Mouse (Mus musculus): ENCODE measurements around the gene Rora. TPM values are rescaled to one million over a fixed set of nuclear protein-coding genes. Genes with fewer than 3 reads are reported as not detected.

Gene Rora
- polyA plus RNA-seq, 1 experiment from 2014 or later = 4.2 TPM

GRCm38 (mm10) chr9:69384475-69384874, 730.9 kb downstream of the Rora start:
- Histone ChIP-seq H3K27ac (no peak overlapping the region), H3K4me1 (replicated peaks) (peaks cover 6% of the 10 kb centered on the region; the same call in 1 of the 2 replicates), H3K4me3 (no peak overlapping the region), H3K9me3 (0 out of 2 replicates have a peak, but pooled peaks cover 3% of the 10 kb centered on the region), H3K36me3 (no peaks in the 10 kb centered on the region), H3K27me3 (ENCODE audit: insufficient read depth, poor library complexity, severe bottlenecking) (no peaks in the 10 kb centered on the region)
- 90% methylated on average over 17 of the region's 17 CpGs for WGBS
- no peak for DNase-seq (ENCODE audit: low spot score)

- no peak for DNase-seq (ENCODE audit: low spot score)
- peaks cover 6% of the 10 kb centered on the region; the same call in 1 of the 2 replicates for H3K4me1 ChIP-seq (replicated peaks)
- 87% methylated on average over 1 of the region's 1 CpGs for WGBS
- H3K36me3 ChIP-seq = no peaks in the 10 kb centered on the region
- no peak overlapping the region for H3K4me3 ChIP-seq
- no peaks in the 10 kb centered on the region for H3K27me3 ChIP-seq (ENCODE audit: insufficient read depth, poor library complexity, severe bottlenecking)
- no peak overlapping the region for H3K27ac ChIP-seq
- H3K9me3 ChIP-seq = 0 out of 2 replicates have a peak, but pooled peaks cover 3% of the 10 kb centered on the region
These were observed 731.3 kb downstream of the Rora start for GRCm38 (mm10) chr9:69384905-69385304.

- Histone ChIP-seq H3K36me3 (no peaks in the 10 kb centered on the region), H3K4me3 (no peak overlapping the region), H3K4me1 (replicated peaks) (peaks cover 6% of the 10 kb centered on the region; the same call in 1 of the 2 replicates), H3K27ac (no peak overlapping the region), H3K9me3 (0 out of 2 replicates have a peak, but pooled peaks cover 3% of the 10 kb centered on the region), H3K27me3 (ENCODE audit: insufficient read depth, poor library complexity, severe bottlenecking) (no peaks in the 10 kb centered on the region)
- no peak for DNase-seq (ENCODE audit: low spot score)
- 89% methylated on average over 4 of the region's 4 CpGs for WGBS
These were observed 733.7 kb downstream of the Rora start for GRCm38 (mm10) chr9:69387296-69387695.

- Histone ChIP-seq H3K4me1 (replicated peaks) (no peaks in the 10 kb centered on the region), H3K36me3 (no peaks in the 10 kb centered on the region), H3K27ac (no peak overlapping the region), H3K4me3 (no peak overlapping the region), H3K9me3 (0 out of 2 replicates have a peak, but pooled peaks cover 3% of the 10 kb centered on the region), H3K27me3 (ENCODE audit: insufficient read depth, poor library complexity, severe bottlenecking) (no peaks in the 10 kb centered on the region)
- no peak for DNase-seq (ENCODE audit: low spot score)
- 73% methylated on average over 4 of the region's 4 CpGs for WGBS
These were observed 737.0 kb downstream of the Rora start for GRCm38 (mm10) chr9:69390631-69391030.

- no peaks in the 10 kb centered on the region for H3K9me3 ChIP-seq
- H3K4me3 ChIP-seq = no peak overlapping the region
- DNase-seq (ENCODE audit: low spot score) = no peak
- 93% methylated on average over 5 of the region's 5 CpGs for WGBS
- peaks cover 15% of the 10 kb centered on the region for H3K4me1 ChIP-seq (replicated peaks)
- H3K27ac ChIP-seq = no peak overlapping the region
- no peaks in the 10 kb centered on the region for H3K36me3 ChIP-seq
- no peaks in the 10 kb centered on the region for H3K27me3 ChIP-seq (ENCODE audit: insufficient read depth, poor library complexity, severe bottlenecking)
These were observed 740.6 kb downstream of the Rora start for GRCm38 (mm10) chr9:69394234-69394633.

GRCm38 (mm10) chr9:69397432-69397759, 743.8 kb downstream of the Rora start:
- Histone ChIP-seq H3K27ac (peak overlapping the region; percentile 99), H3K36me3 (no peaks in the 10 kb centered on the region), H3K4me1 (replicated peaks) (peaks cover 15% of the 10 kb centered on the region), H3K4me3 (peak overlapping the region; percentile 87), H3K27me3 (ENCODE audit: insufficient read depth, poor library complexity, severe bottlenecking) (no peaks in the 10 kb centered on the region), H3K9me3 (no peaks in the 10 kb centered on the region)
- no peak for DNase-seq (ENCODE audit: low spot score)
- 63% methylated on average over 2 of the region's 2 CpGs for WGBS

- WGBS = under 1% methylated on average over 53 of the region's 53 CpGs
- Histone ChIP-seq H3K27ac (peak within 1 kb of the TSS; percentile 99), H3K27me3 (ENCODE audit: insufficient read depth, poor library complexity, severe bottlenecking) (no peaks in the 10 kb centered on the region)
These were observed 744.3 kb downstream of the Rora start, which contains the start of gene Ice2 for GRCm38 (mm10) chr9:69397760-69398452. Gene Ice2 (plus strand): TSS chr9:69397906.

GRCm38 (mm10) chr9:69398453-69398850, 744.9 kb downstream of the Rora start:
- Histone ChIP-seq H3K36me3 (no peaks in the 10 kb centered on the region), H3K27ac (peak overlapping the region; percentile 99), H3K4me3 (peak overlapping the region; percentile 87), H3K4me1 (replicated peaks) (peaks cover 15% of the 10 kb centered on the region), H3K27me3 (ENCODE audit: insufficient read depth, poor library complexity, severe bottlenecking) (no peaks in the 10 kb centered on the region), H3K9me3 (no peaks in the 10 kb centered on the region)
- WGBS = 25% methylated on average over 10 of the region's 10 CpGs
- DNase-seq (ENCODE audit: low spot score) = no peak

More at GRCm38 (mm10) chr9:69397760-69398452, 744.3 kb downstream of the Rora start, which contains the start of gene Ice2:
- peak within 1 kb of the TSS; percentile 87 for H3K4me3 ChIP-seq
- DNase-seq (ENCODE audit: low spot score) = peak; percentile 83
- no peaks in the 10 kb centered on the region for H3K9me3 ChIP-seq
- H3K36me3 ChIP-seq = no peaks in the 10 kb centered on the region
- H3K4me1 ChIP-seq (replicated peaks) = peaks cover 15% of the 10 kb centered on the region

GRCm38 (mm10) chr9:69404671-69405070, 751.1 kb downstream of the Rora start:
- Histone ChIP-seq H3K9me3 (no peaks in the 10 kb centered on the region), H3K4me3 (no peak overlapping the region), H3K36me3 (peaks cover 13% of the 10 kb centered on the region), H3K4me1 (replicated peaks) (no peaks in the 10 kb centered on the region), H3K27ac (no peak overlapping the region), H3K27me3 (ENCODE audit: insufficient read depth, poor library complexity, severe bottlenecking) (no peaks in the 10 kb centered on the region)
- no peak for DNase-seq (ENCODE audit: low spot score)
- WGBS = 91% methylated on average over 6 of the region's 6 CpGs

GRCm38 (mm10) chr9:69419476-69419875, 765.9 kb downstream of the Rora start:
- Histone ChIP-seq H3K27ac (no peak overlapping the region), H3K9me3 (no peaks in the 10 kb centered on the region), H3K36me3 (peaks cover 76% of the 10 kb centered on the region), H3K4me1 (replicated peaks) (no peaks in the 10 kb centered on the region), H3K4me3 (no peak overlapping the region), H3K27me3 (ENCODE audit: insufficient read depth, poor library complexity, severe bottlenecking) (no peaks in the 10 kb centered on the region)
- 92% methylated on average over 1 of the region's 1 CpGs for WGBS
- no peak for DNase-seq (ENCODE audit: low spot score)

GRCm38 (mm10) chr9:69430531-69430930, 776.9 kb downstream of the Rora start:
- Histone ChIP-seq H3K27ac (no peak overlapping the region), H3K9me3 (no peaks in the 10 kb centered on the region), H3K4me1 (replicated peaks) (peaks cover 21% of the 10 kb centered on the region), H3K4me3 (no peak overlapping the region), H3K27me3 (ENCODE audit: insufficient read depth, poor library complexity, severe bottlenecking) (no peaks in the 10 kb centered on the region), H3K36me3 (peaks cover 60% of the 10 kb centered on the region)
- 83% methylated on average over 3 of the region's 3 CpGs for WGBS
- DNase-seq (ENCODE audit: low spot score) = no peak

GRCm38 (mm10) chr9:69431863-69432555, 778.4 kb downstream of the Rora start:
- Histone ChIP-seq H3K27ac (peak overlapping the region; percentile 76), H3K4me3 (no peak overlapping the region), H3K27me3 (ENCODE audit: insufficient read depth, poor library complexity, severe bottlenecking) (no peaks in the 10 kb centered on the region), H3K4me1 (replicated peaks) (peaks cover 21% of the 10 kb centered on the region), H3K9me3 (no peaks in the 10 kb centered on the region), H3K36me3 (peaks cover 46% of the 10 kb centered on the region)
- DNase-seq (ENCODE audit: low spot score) = peak; percentile 43
- 36% methylated on average over 6 of the region's 6 CpGs for WGBS

- H3K4me3 ChIP-seq = no peak overlapping the region
- 65% methylated on average over 10 of the region's 10 CpGs for WGBS
- no peak overlapping the region for H3K27ac ChIP-seq
- H3K27me3 ChIP-seq (ENCODE audit: insufficient read depth, poor library complexity, severe bottlenecking) = no peaks in the 10 kb centered on the region
- H3K36me3 ChIP-seq = peaks cover 15% of the 10 kb centered on the region
- no peaks in the 10 kb centered on the region for H3K9me3 ChIP-seq
- DNase-seq (ENCODE audit: low spot score) = no peak
- peaks cover 28% of the 10 kb centered on the region for H3K4me1 ChIP-seq (replicated peaks)
These were observed 781.6 kb downstream of the Rora start for GRCm38 (mm10) chr9:69435194-69435593.

All from hindbrain, embryonic 10.5 days (tissue).